Mouse (Mus musculus) bone marrow, adult 2 months (tissue): Measurements from ENCODE around the gene Itga8. TPM values are rescaled to one million over a fixed set of nuclear protein-coding genes. Genes with fewer than 3 reads are reported as not detected.

Source experiments
- H3K27ac ChIP-seq: fragments of 200-500 bp; 2 replicates; pipeline ENCODE4 v1.5.1; 2012; ENCODE audit warnings: low read depth, mild to moderate bottlenecking, control low read depth, inconsistent platforms, low read length; ENCODE audit not compliant: control insufficient read depth, poor library complexity, insufficient read depth
- H3K4me1 ChIP-seq: fragments of 200-500 bp; 2 replicates; pipeline ENCODE4 v1.6.1; 2011; ENCODE audit warnings: low read length; ENCODE audit not compliant: control insufficient read depth, insufficient read depth
- H3K4me3 ChIP-seq: fragments of 200-500 bp; replicated peaks from 2 replicates; pipeline ENCODE3; 2011; ENCODE audit warnings: mild to moderate bottlenecking, low read depth, low read length, control low read depth; ENCODE audit not compliant: control insufficient read depth
- CTCF ChIP-seq: fragments of 200-500 bp; IDR thresholded peaks from 2 replicates; pipeline ENCODE4 v1.5.1; 2011; ENCODE audit warnings: low read length, control low read depth; ENCODE audit not compliant: control insufficient read depth, insufficient read depth
- POLR2A ChIP-seq: fragments of 200-500 bp; IDR thresholded peaks from 2 replicates; pipeline ENCODE4 v1.6.1; 2011; ENCODE audit warnings: low read depth, mild to moderate bottlenecking, control low read depth, low read length, borderline replicate concordance; ENCODE audit not compliant: control insufficient read depth
- WGBS: fragments of 180-500 bp; shearing (Covaris S2); methylation state at CpG from one replicate; pipeline ENCODE4 v1.1.7; 2018; 5-methylcytosine and 5-hydroxymethylcytosine counted together
- polyA plus RNA-seq: library from polyadenylated mRNA; stranded (reverse); fragments of >200 nt; gene quantifications from 2 replicates; pipeline ENCODE4 v1.2.4, GENCODE M21; 2011; ENCODE audit warnings: low replicate concordance; ENCODE audit not compliant: missing spikeins, insufficient read depth, insufficient read length

The Itga8 gene
- polyA plus RNA-seq, 1 experiment, result 1.4 TPM

- TF ChIP-seq POLR2A (no peak), CTCF (no peak)
- Histone ChIP-seq H3K4me1 (no peaks in the 10 kb centered on the region), H3K27ac (no peak overlapping the region), H3K4me3 (no peak overlapping the region)
- WGBS, result 70% methylated on average over 2 of the region's 2 CpGs
These were observed 24.1 kb upstream of the Itga8 start for GRCm38 (mm10) chr2:12325868-12326267.

DNA sequence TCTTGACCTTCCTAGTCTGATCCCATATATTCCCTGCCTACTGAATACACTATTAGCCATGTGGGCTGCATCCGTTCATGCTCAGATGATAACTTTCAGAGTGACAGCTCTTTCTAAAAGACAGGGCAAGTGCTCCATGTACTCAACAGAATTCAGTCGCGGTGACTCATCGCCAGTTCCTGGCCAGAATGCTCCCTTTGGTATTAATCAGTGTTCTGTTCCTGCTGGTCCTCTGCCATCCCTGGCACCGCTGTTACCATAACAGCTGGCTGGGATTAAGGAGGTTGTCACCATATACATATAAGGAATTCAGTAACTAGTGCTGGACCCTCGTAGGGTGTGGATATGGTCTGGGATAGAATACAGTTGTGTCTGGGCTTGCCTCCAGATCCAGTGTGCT is 23.7 kb upstream of the Itga8 start:
- Histone ChIP-seq H3K4me3 (no peak overlapping the region), H3K4me1 (no peaks in the 10 kb centered on the region), H3K27ac (no peak overlapping the region)
- TF ChIP-seq CTCF (no peak), POLR2A (no peak)
- 82% methylated on average over 6 of the region's 6 CpGs for WGBS

DNA sequence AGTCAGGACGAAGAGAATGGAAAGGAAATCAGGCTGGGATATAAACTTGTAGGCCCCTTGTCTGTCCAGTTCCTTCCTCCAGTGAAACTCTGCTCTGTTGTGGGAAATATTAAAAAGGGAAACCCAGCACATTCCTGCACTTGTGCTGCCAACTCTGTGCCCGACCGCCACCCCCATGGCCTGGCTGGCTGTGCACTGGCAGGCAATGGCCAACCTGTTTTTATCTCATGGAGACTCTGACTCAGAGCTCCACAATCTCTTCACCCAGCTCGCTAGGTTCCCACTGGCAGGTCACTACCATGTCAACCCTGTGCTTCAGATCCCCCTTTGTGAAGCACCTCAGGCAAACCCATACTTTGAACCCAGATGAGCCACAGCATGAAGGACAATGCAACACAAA is 19.2 kb upstream of the Itga8 start:
- WGBS, result 80% methylated on average over 4 of the region's 4 CpGs
- H3K4me1 ChIP-seq, result no peaks in the 10 kb centered on the region; the same call in 1 of the 2 replicates
- TF ChIP-seq CTCF (no peak), POLR2A (no peak)
- H3K4me3 ChIP-seq, result no peak overlapping the region
- H3K27ac ChIP-seq, result no peak overlapping the region

- no peak for TF ChIP-seq CTCF
- TF ChIP-seq POLR2A, result no peak
These were observed 17.0 kb upstream of the Itga8 start for GRCm38 (mm10) chr2:12318715-12319114.

DNA sequence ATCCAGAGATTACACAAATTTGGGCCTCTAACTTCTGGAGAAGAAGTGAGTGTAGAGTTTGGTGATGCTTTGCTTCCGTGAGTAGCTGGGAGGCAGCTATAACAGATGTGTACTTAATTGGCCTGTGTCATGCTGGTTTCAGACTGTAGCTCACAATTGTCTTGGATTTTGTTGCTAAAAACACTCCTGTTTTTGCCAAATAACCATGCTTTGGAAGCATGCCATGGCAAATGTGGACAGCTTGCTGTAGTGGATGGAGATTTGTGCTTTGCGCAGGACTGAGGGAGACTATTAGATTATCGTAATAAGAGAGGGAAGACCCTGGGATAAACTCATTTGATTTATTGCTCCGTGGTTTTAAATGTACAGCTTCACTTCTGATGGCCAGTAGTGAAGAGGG is 16.3 kb upstream of the Itga8 start:
- Histone ChIP-seq H3K4me1 (no peaks in the 10 kb centered on the region; the same call in 1 of the 2 replicates), H3K27ac (no peak overlapping the region; the same call in 1 of the 2 replicates), H3K4me3 (no peak overlapping the region)
- TF ChIP-seq CTCF (no peak), POLR2A (no peak)
- 82% methylated on average over 4 of the region's 4 CpGs for WGBS

More at GRCm38 (mm10) chr2:12318715-12319114, 17.0 kb upstream of the Itga8 start:
- H3K27ac ChIP-seq, result no peak overlapping the region
- H3K4me3 ChIP-seq, result no peak overlapping the region
- 56% methylated on average over 3 of the region's 3 CpGs for WGBS
- H3K4me1 ChIP-seq, result no peaks in the 10 kb centered on the region; the same call in 1 of the 2 replicates

DNA sequence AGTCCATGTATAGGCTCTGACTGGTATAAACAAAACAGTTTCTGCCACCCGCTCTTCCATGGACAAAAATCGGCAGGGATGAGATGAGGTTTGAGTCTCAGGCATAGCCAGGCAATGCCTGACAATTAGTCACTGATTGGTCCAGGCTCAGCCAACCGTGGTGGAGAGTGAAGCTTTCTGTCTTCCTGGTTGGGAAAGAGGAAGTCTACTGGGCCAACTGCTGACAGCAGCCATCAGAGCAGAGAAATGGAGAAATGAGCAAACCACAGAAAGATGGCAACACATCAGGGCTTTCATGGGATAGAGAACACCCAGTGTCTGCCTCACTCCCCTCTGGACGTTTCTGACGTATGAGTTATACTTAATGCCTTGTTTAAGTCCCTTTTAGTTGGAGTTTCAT is 15.6 kb upstream of the Itga8 start:
- TF ChIP-seq POLR2A, result no peak
- no peak for TF ChIP-seq CTCF
- no peaks in the 10 kb centered on the region; the same call in 1 of the 2 replicates for H3K4me1 ChIP-seq
- H3K4me3 ChIP-seq, result no peak overlapping the region
- no peak overlapping the region for H3K27ac ChIP-seq
- WGBS, result 27% methylated on average over 5 of the region's 5 CpGs

DNA sequence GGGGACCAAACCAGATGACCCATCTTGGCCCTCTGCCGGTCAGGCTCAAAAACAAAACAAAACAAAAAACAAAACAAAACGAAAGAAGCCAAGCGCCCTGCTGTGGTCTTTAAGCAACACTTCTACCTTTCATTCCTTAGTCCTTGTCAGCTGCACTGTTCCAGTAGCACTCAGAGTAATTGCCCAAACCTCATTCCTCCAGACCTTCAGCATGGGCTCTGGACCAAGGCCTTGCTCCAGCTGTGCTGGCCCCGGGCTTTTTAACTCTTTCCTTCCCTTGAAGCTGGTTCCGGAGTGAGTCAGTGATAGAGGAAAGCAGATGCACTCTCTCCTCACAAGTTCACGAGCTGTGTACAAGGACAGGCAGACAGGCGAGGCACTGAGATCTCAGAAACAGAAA is 14.6 kb upstream of the Itga8 start:
- no peak overlapping the region for H3K4me3 ChIP-seq
- TF ChIP-seq CTCF, result no peak
- no peak overlapping the region for H3K27ac ChIP-seq
- H3K4me1 ChIP-seq, result no peaks in the 10 kb centered on the region; the same call in 1 of the 2 replicates
- WGBS, result 75% methylated on average over 7 of the region's 7 CpGs

DNA sequence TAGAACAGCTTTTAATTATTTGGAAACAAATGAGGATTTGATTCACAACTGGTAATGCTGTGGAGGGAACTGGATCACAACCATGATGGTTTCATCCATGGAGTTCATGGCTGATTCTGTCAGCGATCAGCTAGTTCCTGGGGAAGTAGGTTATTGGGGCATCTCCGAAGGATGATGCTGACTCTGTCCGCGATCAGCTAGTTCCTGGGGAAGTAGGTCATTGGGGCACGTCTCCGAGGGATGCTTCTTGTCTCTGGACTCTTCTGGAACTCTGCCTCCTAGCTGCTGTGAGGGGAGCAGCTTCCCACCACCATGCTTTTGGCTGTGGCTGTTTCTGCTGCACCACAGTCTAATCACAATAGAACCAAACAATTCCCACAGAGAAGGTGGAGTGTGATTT is 12.3 kb upstream of the Itga8 start:
- WGBS, result 64% methylated on average over 6 of the region's 6 CpGs
- Histone ChIP-seq H3K4me1 (no peaks in the 10 kb centered on the region; the same call in 1 of the 2 replicates), H3K4me3 (no peak overlapping the region), H3K27ac (no peak overlapping the region)
- TF ChIP-seq CTCF (no peak), POLR2A (no peak)

GRCm38 (mm10) chr2:12308466-12308865 is 6.7 kb upstream of the Itga8 start:
- TF ChIP-seq CTCF (no peak), POLR2A (no peak)
- Histone ChIP-seq H3K4me1 (no peaks in the 10 kb centered on the region), H3K27ac (no peak overlapping the region), H3K4me3 (no peak overlapping the region)
